Mouse (Mus musculus): Measurements from ENCODE around the gene Mrpl49. TPM values are rescaled to one million over a fixed set of nuclear protein-coding genes. Genes with fewer than 3 reads are reported as not detected.
"Not testable (repeated sequence)": the region's sequence is repeated elsewhere in the genome, so short reads cannot be mapped to it uniquely, and the experiment has no call there.

Gene Mrpl49
- polyA plus RNA-seq, 1 experiment from 2014 or later = 98.6 TPM

GRCm38 (mm10) chr19:6047899-6048166 lies 9.8 kb downstream of the Mrpl49 start:
- Histone ChIP-seq H3K4me3 (ENCODE audit: low read depth, low read length) (peak overlapping the region; percentile 93), H3K27ac (replicated peaks; ENCODE audit: low read depth, low read length) (no peak overlapping the region), H3K4me1 (ENCODE audit: control insufficient read depth, insufficient read depth, low read length) (peaks cover 8% of the 10 kb centered on the region), H3K9ac (ENCODE audit: low read length) (peak overlapping the region; percentile 92; the same call in 1 of the 2 replicates), H3K4me2 (ENCODE audit: low read depth, severe bottlenecking) (peak overlapping the region; percentile 96), H3K9me3 (ENCODE audit: control insufficient read depth, low read length) (no peaks in the 10 kb centered on the region), H3K36me3 (ENCODE audit: control insufficient read depth, insufficient read depth, low read length) (peaks cover 25% of the 10 kb centered on the region), H3K27me3 (ENCODE audit: control insufficient read depth, insufficient read depth, low read length) (no peaks in the 10 kb centered on the region)
- 92% methylated on average over 8 of the region's 8 CpGs for WGBS
- DNase-seq (ENCODE audit: low spot score) (no peak), ATAC-seq (ENCODE audit: insufficient number of reproducible peaks, low FRiP score, low TSS enrichment, low read depth) (no peak)

GRCm38 (mm10) chr19:6047154-6047898 lies 10.3 kb downstream of the Mrpl49 start:
- Histone ChIP-seq H3K9me3 (ENCODE audit: control insufficient read depth, low read length) (no peaks in the 10 kb centered on the region), H3K27ac (replicated peaks; ENCODE audit: low read depth, low read length) (peak overlapping the region; percentile 97), H3K27me3 (ENCODE audit: control insufficient read depth, insufficient read depth, low read length) (no peaks in the 10 kb centered on the region), H3K4me1 (ENCODE audit: control insufficient read depth, insufficient read depth, low read length) (peaks cover 8% of the 10 kb centered on the region), H3K9ac (ENCODE audit: low read length) (peak overlapping the region; percentile 92), H3K4me2 (ENCODE audit: low read depth, severe bottlenecking) (peak overlapping the region; percentile 96), H3K36me3 (ENCODE audit: control insufficient read depth, insufficient read depth, low read length) (peaks cover 24% of the 10 kb centered on the region), H3K4me3 (ENCODE audit: low read depth, low read length) (peak overlapping the region; percentile 93)
- 2% methylated on average over 44 of the region's 44 CpGs for WGBS
- DNase-seq (ENCODE audit: low spot score) (no peak), ATAC-seq (ENCODE audit: insufficient number of reproducible peaks, low FRiP score, low TSS enrichment, low read depth) (peak; percentile 13; the same call in 1 of the 2 replicates)

- no peaks in the 10 kb centered on the region for H3K27me3 ChIP-seq (ENCODE audit: control insufficient read depth, insufficient read depth, low read length)
- peak; percentile 89 for ATAC-seq (ENCODE audit: insufficient number of reproducible peaks, low FRiP score, low TSS enrichment, low read depth)
- no peaks in the 10 kb centered on the region for H3K9me3 ChIP-seq (ENCODE audit: control insufficient read depth, low read length)
- peak within 1 kb of the TSS; percentile 92 for H3K9ac ChIP-seq (ENCODE audit: low read length)
- H3K4me2 ChIP-seq (ENCODE audit: low read depth, severe bottlenecking) = peak within 1 kb of the TSS; percentile 96
- under 1% methylated on average over 65 of the region's 65 CpGs for WGBS
- peaks cover 8% of the 10 kb centered on the region for H3K4me1 ChIP-seq (ENCODE audit: control insufficient read depth, insufficient read depth, low read length)
- peaks cover 24% of the 10 kb centered on the region for H3K36me3 ChIP-seq (ENCODE audit: control insufficient read depth, insufficient read depth, low read length)
- DNase-seq (ENCODE audit: low spot score) = peak; percentile 92
- H3K4me3 ChIP-seq (ENCODE audit: low read depth, low read length) = peak within 1 kb of the TSS; percentile 93
- peak within 1 kb of the TSS; percentile 97 for H3K27ac ChIP-seq (replicated peaks; ENCODE audit: low read depth, low read length)
Measured at GRCm38 (mm10) chr19:6046294-6047153, 11.1 kb downstream of the Mrpl49 start, which contains the start of gene Syvn1. Syvn1 (plus strand) TSS chr19:6046576.

- DNase-seq (ENCODE audit: low spot score) (no peak), ATAC-seq (ENCODE audit: insufficient number of reproducible peaks, low FRiP score, low TSS enrichment, low read depth) (no peak; the same call in 1 of the 2 replicates)
- H3K4me3 ChIP-seq (ENCODE audit: low read depth, low read length) = peak overlapping the region; percentile 93
- no peaks in the 10 kb centered on the region for H3K9me3 ChIP-seq (ENCODE audit: control insufficient read depth, low read length)
- H3K4me1 ChIP-seq (ENCODE audit: control insufficient read depth, insufficient read depth, low read length) = peaks cover 8% of the 10 kb centered on the region
- H3K9ac ChIP-seq (ENCODE audit: low read length) = peak overlapping the region; percentile 92
- H3K36me3 ChIP-seq (ENCODE audit: control insufficient read depth, insufficient read depth, low read length) = peaks cover 17% of the 10 kb centered on the region
- 23% methylated on average over 20 of the region's 20 CpGs for WGBS
- H3K4me2 ChIP-seq (ENCODE audit: low read depth, severe bottlenecking) = peak overlapping the region; percentile 96
- no peaks in the 10 kb centered on the region for H3K27me3 ChIP-seq (ENCODE audit: control insufficient read depth, insufficient read depth, low read length)
- H3K27ac ChIP-seq (replicated peaks; ENCODE audit: low read depth, low read length) = peak overlapping the region; percentile 97
Measured at GRCm38 (mm10) chr19:6045366-6046293, 12.0 kb downstream of the Mrpl49 start.

GRCm38 (mm10) chr19:6044102-6044501 lies 13.5 kb downstream of the Mrpl49 start:
- H3K9ac ChIP-seq (ENCODE audit: low read length); H3K9me3 ChIP-seq (ENCODE audit: control insufficient read depth, low read length); H3K4me2 ChIP-seq (ENCODE audit: low read depth, severe bottlenecking); ATAC-seq (ENCODE audit: insufficient number of reproducible peaks, low FRiP score, low TSS enrichment, low read depth); H3K4me3 ChIP-seq (ENCODE audit: low read depth, low read length); H3K27me3 ChIP-seq (ENCODE audit: control insufficient read depth, insufficient read depth, low read length); H3K27ac ChIP-seq (replicated peaks; ENCODE audit: low read depth, low read length); DNase-seq (ENCODE audit: low spot score); H3K36me3 ChIP-seq (ENCODE audit: control insufficient read depth, insufficient read depth, low read length); H3K4me1 ChIP-seq (ENCODE audit: control insufficient read depth, insufficient read depth, low read length): not testable (repeated sequence)
- 83% methylated on average over 4 of the region's 4 CpGs for WGBS

- DNase-seq (ENCODE audit: low spot score) (no peak), ATAC-seq (ENCODE audit: insufficient number of reproducible peaks, low FRiP score, low TSS enrichment, low read depth) (no peak)
- Histone ChIP-seq H3K27me3 (ENCODE audit: control insufficient read depth, insufficient read depth, low read length) (no peaks in the 10 kb centered on the region), H3K9me3 (ENCODE audit: control insufficient read depth, low read length) (no peaks in the 10 kb centered on the region), H3K27ac (replicated peaks; ENCODE audit: low read depth, low read length) (no peak overlapping the region), H3K36me3 (ENCODE audit: control insufficient read depth, insufficient read depth, low read length) (no peaks in the 10 kb centered on the region), H3K9ac (ENCODE audit: low read length) (no peak overlapping the region), H3K4me1 (ENCODE audit: control insufficient read depth, insufficient read depth, low read length) (peaks cover 3% of the 10 kb centered on the region; the same call in 1 of the 2 replicates), H3K4me2 (ENCODE audit: low read depth, severe bottlenecking) (no peak overlapping the region), H3K4me3 (ENCODE audit: low read depth, low read length) (no peak overlapping the region)
- 82% methylated on average over 9 of the region's 9 CpGs for WGBS
Measured at GRCm38 (mm10) chr19:6042293-6042692, 15.3 kb downstream of the Mrpl49 start.

GRCm38 (mm10) chr19:6040002-6040401 lies 17.6 kb downstream of the Mrpl49 start:
- DNase-seq (ENCODE audit: low spot score) (no peak), ATAC-seq (ENCODE audit: insufficient number of reproducible peaks, low FRiP score, low TSS enrichment, low read depth) (no peak)
- H3K4me1 ChIP-seq (ENCODE audit: control insufficient read depth, insufficient read depth, low read length) = no peaks in the 10 kb centered on the region
- H3K4me2 ChIP-seq (ENCODE audit: low read depth, severe bottlenecking) = no peak overlapping the region
- H3K9ac ChIP-seq (ENCODE audit: low read length) = no peak overlapping the region
- H3K36me3 ChIP-seq (ENCODE audit: control insufficient read depth, insufficient read depth, low read length) = no peaks in the 10 kb centered on the region
- no peaks in the 10 kb centered on the region for H3K9me3 ChIP-seq (ENCODE audit: control insufficient read depth, low read length)
- no peak overlapping the region for H3K27ac ChIP-seq (replicated peaks; ENCODE audit: low read depth, low read length)
- H3K27me3 ChIP-seq (ENCODE audit: control insufficient read depth, insufficient read depth, low read length) = no peaks in the 10 kb centered on the region
- no peak overlapping the region for H3K4me3 ChIP-seq (ENCODE audit: low read depth, low read length)

GRCm38 (mm10) chr19:6038326-6038725 lies 19.3 kb downstream of the Mrpl49 start:
- Histone ChIP-seq H3K4me1 (ENCODE audit: control insufficient read depth, insufficient read depth, low read length) (no peaks in the 10 kb centered on the region), H3K9me3 (ENCODE audit: control insufficient read depth, low read length) (no peaks in the 10 kb centered on the region), H3K36me3 (ENCODE audit: control insufficient read depth, insufficient read depth, low read length) (no peaks in the 10 kb centered on the region), H3K27me3 (ENCODE audit: control insufficient read depth, insufficient read depth, low read length) (no peaks in the 10 kb centered on the region), H3K4me3 (ENCODE audit: low read depth, low read length) (no peak overlapping the region), H3K9ac (ENCODE audit: low read length) (no peak overlapping the region), H3K4me2 (ENCODE audit: low read depth, severe bottlenecking) (no peak overlapping the region), H3K27ac (replicated peaks; ENCODE audit: low read depth, low read length) (no peak overlapping the region)
- WGBS = 83% methylated on average over 7 of the region's 7 CpGs
- ATAC-seq (ENCODE audit: insufficient number of reproducible peaks, low FRiP score, low TSS enrichment, low read depth) (no peak), DNase-seq (ENCODE audit: low spot score) (no peak)

Measured in limb, embryonic 11.5 days (tissue).